Mouse (Mus musculus) heart, adult 2 months (tissue): Measurements from ENCODE around the gene 4932438H23Rik.

Experiments
- CTCF ChIP-seq: fragments of 200-600 bp; IDR thresholded peaks from 2 replicates; pipeline ENCODE4 v1.8.1; 2022; ENCODE audit warnings: antibody characterized with exemption, mild to moderate bottlenecking, moderate library complexity
- POLR2A ChIP-seq: fragments of 200-500 bp; IDR thresholded peaks from 2 replicates; pipeline ENCODE4 v1.6.1; 2011; ENCODE audit warnings: mild to moderate bottlenecking, low read depth, low read length, control low read depth; ENCODE audit not compliant: insufficient read depth

DNA sequence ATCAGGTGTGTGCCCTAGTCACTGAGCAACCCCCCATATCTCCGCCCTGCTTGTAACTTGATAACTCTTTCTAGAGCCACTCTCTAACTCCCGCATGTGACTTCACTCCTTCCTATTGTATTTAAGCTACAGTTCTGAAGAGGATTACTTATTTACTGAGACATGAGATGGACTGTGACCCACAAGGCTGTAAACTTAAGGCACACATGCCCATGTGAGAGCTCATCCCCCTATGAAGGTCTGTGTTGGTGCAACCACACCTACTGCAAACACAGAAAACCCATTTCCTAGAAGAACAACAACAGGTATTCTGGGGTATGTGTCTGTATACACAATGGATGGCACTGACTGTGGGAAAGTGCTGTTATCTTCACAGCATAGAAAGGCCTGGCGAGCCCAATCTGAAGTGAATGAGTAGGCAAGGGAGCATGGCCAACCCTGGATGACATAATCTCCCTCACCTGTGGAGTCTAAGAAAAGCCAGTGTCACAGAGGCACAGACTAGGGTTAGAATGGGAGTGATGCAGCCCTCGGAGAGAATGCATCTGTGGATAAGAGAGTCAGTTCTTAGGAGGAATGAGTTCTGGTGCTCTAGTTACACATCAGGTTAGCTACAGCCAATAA is 89.9 kb downstream of the 4932438H23Rik start:
- TF ChIP-seq CTCF (no peak), POLR2A (no peak)
